Mouse (Mus musculus) C2C12 (cell line): Measurements from ENCODE around the gene Tob2.

Source experiments
- CEBPB ChIP-seq: IDR thresholded peaks from one replicate; pipeline ENCODE4 v1.6.1; 2011; ENCODE audit warnings: low read depth, mild to moderate bottlenecking, control low read depth, moderate library complexity
- CTCF ChIP-seq: IDR thresholded peaks from one replicate; pipeline ENCODE4 v1.5.1; 2011; ENCODE audit not compliant: control insufficient read depth, insufficient read depth, insufficient read length

DNA sequence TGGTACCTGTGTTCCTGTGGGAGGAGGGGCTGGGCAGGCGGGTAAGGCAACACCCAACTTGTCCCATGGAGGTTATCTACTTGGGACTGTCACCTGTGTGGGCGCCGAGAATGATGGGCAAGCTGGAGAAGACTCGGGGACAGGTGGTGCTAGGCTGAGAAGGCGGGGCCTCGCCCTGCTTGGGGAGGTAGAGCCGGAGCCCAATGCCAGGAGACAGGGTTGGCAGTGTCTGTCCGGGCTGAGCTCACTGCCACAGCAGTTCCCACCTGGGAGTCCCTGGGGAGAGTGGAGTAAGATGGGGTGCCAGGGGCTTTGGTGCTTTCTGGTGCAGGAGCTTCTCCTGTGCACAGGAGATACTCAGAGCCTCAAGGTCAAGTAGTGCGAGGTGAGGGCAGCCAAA, 9.5 kb downstream of the Tob2 start:
- no peak for TF ChIP-seq CEBPB
- TF ChIP-seq CTCF: no peak
